Mouse (Mus musculus) cortical plate, adult 2 months (tissue): ENCODE measurements around the gene Ppil3. TPM values are rescaled to one million over a fixed set of nuclear protein-coding genes. Genes with fewer than 3 reads are reported as not detected.
A peak's percentile ranks its signal among the peaks of the same experiment; 100 is the strongest.

Source experiments
- H3K27ac ChIP-seq: fragments of 200-500 bp; 2 replicates; pipeline ENCODE4 v1.5.1; 2012; ENCODE audit warnings: low read length, control low read depth, inconsistent platforms; ENCODE audit not compliant: insufficient read depth
- H3K4me1 ChIP-seq: fragments of 200-500 bp; 2 replicates; pipeline ENCODE4 v1.6.1; 2011; ENCODE audit warnings: low read length; ENCODE audit not compliant: control insufficient read depth, insufficient read depth
- H3K4me3 ChIP-seq: fragments of 200-500 bp; 2 replicates; pipeline ENCODE4 v1.5.1; 2011; ENCODE audit warnings: mild to moderate bottlenecking, low read length, control low read depth; ENCODE audit not compliant: insufficient read depth
- CTCF ChIP-seq: fragments of 200-500 bp; IDR thresholded peaks from 2 replicates; pipeline ENCODE4 v1.5.1; 2011; ENCODE audit warnings: mild to moderate bottlenecking, control low read depth, low read length; ENCODE audit not compliant: insufficient read depth; ENCODE audit errors: extremely low read depth
- POLR2A ChIP-seq: fragments of 200-500 bp; IDR thresholded peaks from 2 replicates; pipeline ENCODE4 v1.6.1; 2011; ENCODE audit warnings: mild to moderate bottlenecking, low read length, control low read depth; ENCODE audit not compliant: insufficient read depth; ENCODE audit errors: extremely low read depth
- polyA plus RNA-seq: library from polyadenylated mRNA; depleted of rRNA; stranded (reverse); fragments of >200 nt; gene quantifications from 2 replicates; pipeline ENCODE4 v1.2.3, GENCODE M21; 2012; rRNA removed

The Ppil3 gene
- 28.3 and 30.3 TPM in 2 replicates for polyA plus RNA-seq

GRCm38 (mm10) chr1:58445143-58445722, at the start of gene Ppil3, which contains the start of gene Nif3l1:
Ppil3 (minus strand) TSS chr1:58445486.
Nif3l1 (plus strand) TSS chr1:58445151.
- Histone ChIP-seq H3K4me3 (peak within 1 kb of the TSS; percentile 54), H3K27ac (no peak within 1 kb of the TSS), H3K4me1 (peaks cover 3% of the 10 kb centered on the region; the same call in 1 of the 2 replicates)
- peak; percentile 71 for TF ChIP-seq POLR2A
- TF ChIP-seq CTCF: no peak

DNA sequence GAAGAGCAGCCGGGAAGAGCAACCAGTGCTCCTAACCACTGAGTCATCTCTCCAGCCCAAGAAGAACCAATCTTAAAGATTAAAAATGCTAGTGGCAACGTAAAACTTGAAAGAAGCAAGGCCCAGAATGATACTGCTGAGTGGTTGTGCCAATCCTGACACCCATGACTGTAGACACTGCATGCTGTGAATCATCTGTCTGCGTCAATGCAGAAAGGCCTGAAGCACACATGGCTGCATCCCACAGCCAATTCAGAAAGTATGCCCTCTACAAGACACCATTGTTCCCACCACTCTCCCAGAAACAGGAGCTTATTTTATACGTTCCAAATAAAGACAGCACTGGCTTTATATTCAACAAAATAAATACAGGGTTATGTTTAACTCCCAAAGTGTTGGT, 37.4 kb upstream of the Ppil3 start:
- Histone ChIP-seq H3K4me3 (no peak overlapping the region), H3K27ac (no peak overlapping the region), H3K4me1 (no peaks in the 10 kb centered on the region)
- TF ChIP-seq POLR2A: no peak
- no peak for TF ChIP-seq CTCF

- Histone ChIP-seq H3K4me1 (no peaks in the 10 kb centered on the region), H3K4me3 (no peak overlapping the region), H3K27ac (no peak overlapping the region)
- TF ChIP-seq CTCF: no peak
- TF ChIP-seq POLR2A: no peak
Measured at GRCm38 (mm10) chr1:58475662-58476061, 30.4 kb upstream of the Ppil3 start.

DNA sequence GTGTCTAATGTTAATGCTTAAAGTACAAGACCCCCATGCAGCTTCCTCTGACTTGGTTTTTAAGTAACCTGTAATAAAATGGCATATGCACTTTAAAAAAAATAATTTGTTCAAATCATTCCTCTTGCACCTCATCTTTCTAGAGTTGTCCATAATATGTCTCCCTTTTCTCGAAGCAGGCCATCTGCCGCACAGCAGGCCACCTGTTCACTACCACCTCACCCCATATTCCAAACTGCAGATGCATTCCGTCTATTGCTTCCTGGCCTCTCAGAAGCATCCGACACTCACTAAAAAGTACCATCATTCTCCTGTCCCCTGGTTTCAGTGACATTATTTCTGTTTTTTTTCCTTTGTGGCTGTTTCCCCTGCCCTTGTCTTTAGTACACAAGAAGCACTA, 20.3 kb upstream of the Ppil3 start:
- Histone ChIP-seq H3K4me3 (no peak overlapping the region), H3K4me1 (peaks cover 2% of the 10 kb centered on the region; the same call in 1 of the 2 replicates), H3K27ac (no peak overlapping the region)
- TF ChIP-seq POLR2A: no peak
- no peak for TF ChIP-seq CTCF

DNA sequence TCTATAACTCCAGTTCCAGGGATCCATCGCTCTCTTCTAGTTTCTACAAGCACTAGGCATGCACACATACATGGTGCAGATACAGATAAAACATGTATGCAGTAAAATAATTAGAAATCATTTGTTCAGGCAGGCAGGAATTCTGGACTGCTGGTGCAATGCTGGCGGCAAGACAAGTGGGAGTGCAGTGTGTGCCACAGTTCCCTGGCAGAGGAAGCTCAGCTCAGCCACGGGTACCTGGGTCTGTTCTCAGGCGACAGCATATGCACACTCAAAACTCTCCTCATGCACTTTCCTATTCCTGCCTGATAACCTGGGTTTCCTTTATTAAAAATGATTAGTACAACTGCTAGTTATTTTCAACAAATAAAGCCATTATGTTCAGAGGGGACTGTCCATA, 19.8 kb upstream of the Ppil3 start:
- Histone ChIP-seq H3K4me1 (peaks cover 2% of the 10 kb centered on the region; the same call in 1 of the 2 replicates), H3K4me3 (no peak overlapping the region), H3K27ac (no peak overlapping the region)
- TF ChIP-seq POLR2A: no peak
- TF ChIP-seq CTCF: no peak

DNA sequence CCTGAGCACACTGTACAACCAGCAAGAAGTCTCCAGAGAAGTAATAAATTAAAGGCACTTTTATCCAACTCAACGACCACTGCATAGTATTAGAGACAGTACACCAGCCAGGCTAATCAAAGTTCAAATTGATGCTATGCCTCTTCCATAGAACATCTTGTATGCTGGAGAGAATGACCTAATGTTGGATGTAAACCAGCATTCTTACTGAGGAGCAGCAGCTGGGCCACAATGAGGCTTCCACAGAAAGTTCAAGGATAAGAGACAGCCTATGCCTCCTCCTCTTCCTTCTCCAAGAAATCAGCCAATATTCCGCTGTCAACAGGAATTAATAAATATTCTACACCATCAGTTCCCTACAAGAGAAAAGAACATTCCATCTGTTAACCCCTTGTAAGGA, 18.6 kb upstream of the Ppil3 start:
- no peak overlapping the region for H3K27ac ChIP-seq
- TF ChIP-seq CTCF (no peak), POLR2A (no peak)
- H3K4me1 ChIP-seq: peaks cover 2% of the 10 kb centered on the region; the same call in 1 of the 2 replicates
- no peak overlapping the region for H3K4me3 ChIP-seq

DNA sequence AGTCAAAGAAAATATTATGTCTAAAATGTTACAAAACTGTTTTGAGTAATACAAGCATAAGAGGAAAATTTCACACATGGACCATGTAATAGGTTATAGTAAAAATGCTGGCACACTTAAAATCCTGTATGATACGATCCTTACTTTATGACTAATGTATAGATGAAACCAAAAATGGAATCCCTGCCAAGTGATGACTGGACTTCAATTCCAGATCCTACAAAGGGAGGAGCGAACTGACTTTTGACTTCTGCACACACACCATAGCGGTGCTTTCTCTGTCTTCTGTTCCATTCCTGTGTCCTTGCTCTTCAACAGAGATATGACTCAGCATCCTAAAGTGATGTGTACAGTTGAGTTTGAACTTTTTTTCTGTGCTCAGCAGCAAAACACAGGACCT, 15.3 kb upstream of the Ppil3 start:
- no peak overlapping the region for H3K27ac ChIP-seq
- TF ChIP-seq POLR2A (no peak), CTCF (no peak)
- no peak overlapping the region for H3K4me3 ChIP-seq
- H3K4me1 ChIP-seq: peaks cover 2% of the 10 kb centered on the region; the same call in 1 of the 2 replicates

DNA sequence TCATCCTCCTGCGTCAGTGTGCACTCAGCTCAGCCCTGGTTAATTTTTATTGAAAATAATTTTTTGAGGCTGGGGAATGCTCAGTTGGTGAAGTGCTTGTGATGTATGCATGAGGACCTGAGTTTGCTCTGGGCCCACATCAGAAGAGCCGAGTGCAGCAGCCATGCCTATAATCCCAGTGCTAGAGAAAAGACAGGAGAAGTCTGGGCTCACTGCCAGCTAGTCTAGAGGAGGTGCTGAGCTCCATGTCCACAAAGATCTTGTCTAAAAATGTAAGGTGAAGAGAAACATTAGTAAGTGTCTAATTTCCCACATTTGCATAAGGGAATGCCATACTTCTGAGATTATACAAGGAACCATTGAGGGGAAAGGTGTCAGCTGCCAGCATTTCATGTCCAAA, 13.6 kb upstream of the Ppil3 start:
- peaks cover 2% of the 10 kb centered on the region; the same call in 1 of the 2 replicates for H3K4me1 ChIP-seq
- no peak overlapping the region for H3K27ac ChIP-seq
- TF ChIP-seq CTCF (no peak), POLR2A (no peak)
- no peak overlapping the region for H3K4me3 ChIP-seq

GRCm38 (mm10) chr1:58458175-58458574, 12.9 kb upstream of the Ppil3 start:
- TF ChIP-seq POLR2A: no peak
- TF ChIP-seq CTCF: no peak
- H3K27ac ChIP-seq: no peak overlapping the region

GRCm38 (mm10) chr1:58454316-58454715, 9.0 kb upstream of the Ppil3 start:
- Histone ChIP-seq H3K4me3 (no peak overlapping the region), H3K4me1 (no peaks in the 10 kb centered on the region), H3K27ac (no peak overlapping the region)
- TF ChIP-seq POLR2A: no peak
- no peak for TF ChIP-seq CTCF

More at GRCm38 (mm10) chr1:58458175-58458574, 12.9 kb upstream of the Ppil3 start:
- no peaks in the 10 kb centered on the region for H3K4me1 ChIP-seq
- no peak overlapping the region for H3K4me3 ChIP-seq

DNA sequence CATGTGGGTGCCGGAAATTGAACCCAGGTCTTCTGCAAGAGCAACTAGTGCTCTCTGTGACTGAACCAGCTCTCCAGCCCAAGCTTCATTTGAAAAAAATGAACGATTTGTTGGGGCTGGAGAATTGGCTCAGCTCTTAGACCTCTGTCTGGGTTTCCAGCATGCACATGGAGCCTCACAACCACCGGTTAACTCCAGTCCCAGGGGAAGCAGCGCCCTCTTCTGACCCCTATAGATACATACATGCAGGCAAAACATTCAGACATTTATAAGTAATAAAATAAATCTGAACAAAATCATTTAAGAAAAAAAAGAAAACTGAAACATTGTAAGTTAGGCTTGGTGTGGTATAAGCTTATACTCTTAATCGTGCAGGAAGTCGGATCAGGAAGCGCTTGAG, 3.1 kb upstream of the Ppil3 start:
- no peak for TF ChIP-seq CTCF
- TF ChIP-seq POLR2A: no peak
- no peak overlapping the region for H3K4me3 ChIP-seq

More for the DNA sequence above, 3.1 kb upstream of the Ppil3 start:
- H3K4me1 ChIP-seq: peaks cover 3% of the 10 kb centered on the region; the same call in 1 of the 2 replicates
- H3K27ac ChIP-seq: no peak overlapping the region
